Mouse (Mus musculus) cerebellum, adult 8-10 months (tissue): ENCODE data around the gene 1700010I14Rik.

Experiments used
- DNase-seq: peaks from one replicate; pipeline ENCODE4 v3.0.0; 2022

1700010I14Rik gene

DNA sequence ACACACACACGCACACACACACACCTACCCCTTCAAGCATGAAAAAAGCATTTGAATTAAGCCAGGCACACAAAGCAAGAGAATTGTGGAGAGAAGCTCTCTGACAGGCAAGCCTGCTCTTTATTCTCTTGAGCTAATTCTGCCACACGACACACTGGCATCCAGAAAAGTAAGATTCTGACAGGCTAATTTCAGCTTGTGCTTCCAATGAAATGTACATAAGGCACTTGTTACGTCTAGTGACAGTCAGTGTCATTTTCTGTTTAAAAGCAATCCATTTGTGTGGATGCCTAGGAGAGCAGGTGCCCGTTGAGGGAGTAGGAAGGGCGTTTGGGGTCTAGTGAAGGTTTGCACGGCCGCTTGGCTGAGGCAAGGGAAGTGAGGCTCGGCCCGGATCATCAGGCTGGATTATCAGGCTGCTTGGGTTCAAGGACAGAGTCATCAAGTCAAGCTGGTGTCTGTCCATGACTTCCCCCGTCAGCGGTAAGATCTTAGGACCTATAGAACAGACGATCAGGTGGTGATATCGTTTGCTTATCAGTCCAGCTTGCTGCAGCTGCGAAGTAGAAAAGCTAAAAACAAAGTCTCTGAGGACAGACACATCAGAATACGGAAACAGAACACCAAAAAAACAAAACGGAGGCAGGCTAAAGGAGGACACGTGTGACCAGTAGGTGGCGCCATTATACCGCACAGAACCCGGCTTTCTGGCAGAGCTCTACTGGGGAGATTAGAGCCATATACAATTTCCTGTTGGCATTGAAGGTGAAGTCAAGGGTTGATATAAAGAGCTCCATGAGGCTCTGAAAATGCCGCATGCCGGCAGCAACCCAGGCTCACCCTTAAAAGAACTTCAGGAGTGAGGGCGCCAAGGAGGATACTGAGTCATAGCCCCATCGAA lies 43.4 kb downstream of the 1700010I14Rik start:
- DNase-seq: peak; percentile 92

GRCm38 (mm10) chr17:9032362-9033044 lies 44.4 kb downstream of the 1700010I14Rik start:
- peak; percentile 75 for DNase-seq

DNA sequence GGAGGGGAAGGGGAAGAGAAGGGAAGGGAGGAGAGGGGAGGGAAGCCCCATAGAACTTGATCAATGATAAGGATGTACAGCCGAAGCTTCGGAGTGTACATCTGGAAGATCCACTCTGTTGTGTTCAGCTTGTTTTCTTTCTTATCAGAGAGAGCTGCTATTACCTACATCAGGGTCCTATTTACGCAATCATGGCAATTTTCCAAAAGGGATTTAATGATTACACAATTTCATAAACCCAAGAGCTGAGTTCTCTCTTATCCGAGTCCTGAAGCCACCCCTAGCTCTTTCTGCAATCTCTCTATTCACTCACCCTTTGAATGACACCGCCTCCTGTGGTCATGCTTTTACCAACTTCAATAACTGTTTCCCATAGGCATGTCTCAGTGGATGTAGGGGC lies 45.4 kb downstream of the 1700010I14Rik start:
- no peak for DNase-seq

- DNase-seq: no peak
These were observed 47.6 kb downstream of the 1700010I14Rik start for GRCm38 (mm10) chr17:9035561-9036348.

DNA sequence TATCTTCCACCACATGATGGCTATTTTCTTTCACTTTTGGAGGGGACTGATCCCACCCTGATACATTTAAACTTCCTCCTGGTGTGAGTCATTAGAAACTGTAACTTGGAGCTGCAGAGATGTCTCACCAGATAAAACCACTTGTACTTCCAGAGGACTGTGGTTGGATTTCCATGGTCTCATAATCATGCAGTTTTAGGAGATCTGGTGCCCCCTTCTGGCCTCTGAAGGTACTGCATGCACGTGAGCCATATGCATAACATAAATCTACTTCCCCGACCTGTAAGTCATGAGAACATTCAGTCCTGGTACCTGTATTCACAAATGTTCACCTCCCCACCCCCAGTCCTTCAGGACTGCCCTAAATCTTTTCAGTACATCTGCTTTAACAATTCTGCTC lies 54.6 kb downstream of the 1700010I14Rik start:
- DNase-seq: no peak

DNA sequence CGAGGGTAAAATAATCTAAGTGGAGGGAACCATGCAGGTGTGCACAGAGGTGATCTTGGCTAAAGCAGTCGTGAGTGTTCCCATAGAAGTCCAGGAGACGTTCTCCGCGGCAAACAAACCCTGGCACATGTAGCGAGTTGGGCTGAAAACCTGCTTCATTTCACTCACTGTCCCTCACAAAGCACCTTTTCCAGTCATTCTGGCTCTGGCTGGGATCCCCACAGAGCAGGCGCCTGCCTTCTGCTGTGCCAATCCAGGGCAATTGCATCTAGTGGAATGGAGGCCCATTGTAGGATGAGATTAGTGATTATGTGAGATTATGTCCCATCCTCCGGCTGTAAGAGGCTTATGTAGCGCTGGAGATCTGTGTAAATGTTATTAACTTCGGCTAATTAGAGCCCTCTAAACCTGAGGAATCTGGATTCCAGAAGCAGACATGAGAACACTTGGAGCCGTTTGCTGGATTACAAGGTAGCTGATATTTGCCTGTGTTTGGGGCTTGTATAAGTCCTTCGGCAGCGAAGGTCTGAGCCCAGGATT lies 64.4 kb downstream of the 1700010I14Rik start:
- peak; percentile 27 for DNase-seq

- no peak for DNase-seq
These were observed 71.3 kb downstream of the 1700010I14Rik start for GRCm38 (mm10) chr17:9059360-9059932.
